32 mouse cellular contexts compared by ENCODE assay signal in genomic region chr5:28710517-28710916, GRCm38 (mm10).
"Had no signal": no experiment of that assay in that cellular context is flagged by ENCODE, and none has a peak within 500 bp of the region (broad histone marks: within the 10 kb centered on the region; RNA-seq: fewer than 3 reads in every experiment).

No protein-coding gene starts in this region.

- H3K27me3 ChIP-seq: heart, embryonic 12.5 days; heart, embryonic 13.5 days; heart, embryonic 15.5 days; hindbrain, embryonic 12.5 days; hindbrain, embryonic 13.5 days; hindbrain, embryonic 15.5 days; kidney, embryonic 15.5 days had no signal

- H3K4me3 ChIP-seq: heart, embryonic 12.5 days; heart, embryonic 13.5 days; heart, embryonic 15.5 days; hindbrain, embryonic 10.5 days; hindbrain, embryonic 12.5 days; hindbrain, embryonic 13.5 days; hindbrain, embryonic 15.5 days; kidney, embryonic 15.5 days; layer of hippocampus, adult 2 months; left cerebral cortex, adult 2 months had no signal

- H3K9ac ChIP-seq: heart, embryonic 12.5 days; heart, embryonic 13.5 days; heart, embryonic 15.5 days; hindbrain, embryonic 12.5 days; hindbrain, embryonic 13.5 days; hindbrain, embryonic 14.5 days; hindbrain, embryonic 15.5 days; kidney, embryonic 15.5 days had no signal

- H3K36me3 ChIP-seq: heart, embryonic 12.5 days; heart, embryonic 13.5 days; heart, embryonic 15.5 days; hindbrain, embryonic 10.5 days; hindbrain, embryonic 12.5 days; hindbrain, embryonic 13.5 days; hindbrain, embryonic 15.5 days; kidney, embryonic 15.5 days had no signal

- H3K4me1 ChIP-seq: heart, embryonic 12.5 days; heart, embryonic 13.5 days; heart, embryonic 15.5 days; hindbrain, embryonic 10.5 days; hindbrain, embryonic 12.5 days; hindbrain, embryonic 13.5 days; hindbrain, embryonic 15.5 days; kidney, embryonic 15.5 days had no signal

- H3K9me3 ChIP-seq: heart, embryonic 12.5 days; heart, embryonic 13.5 days; heart, embryonic 15.5 days; hindbrain, embryonic 10.5 days; hindbrain, embryonic 12.5 days; hindbrain, embryonic 13.5 days; hindbrain, embryonic 15.5 days; kidney, embryonic 15.5 days had no signal

- DNase-seq: heart, postnatal 10 days; heart, postnatal 14 days; heart, postnatal 36 days; heart, postnatal 4 days; kidney, adult 11 months; kidney, adult 18-20 months; kidney, adult 2 months; kidney, adult 8-10 months; kidney, adult 9 months; kidney, postnatal 10 days; kidney, postnatal 14 days; kidney, postnatal 25 days; kidney, postnatal 36 days; kidney, postnatal 4 days; layer of hippocampus, adult 9-11 months; layer of hippocampus, postnatal 36 days had no signal

- H3K27ac ChIP-seq: heart, embryonic 13.5 days; heart, embryonic 15.5 days; hindbrain, embryonic 10.5 days; hindbrain, embryonic 12.5 days; hindbrain, embryonic 13.5 days; hindbrain, embryonic 14.5 days; hindbrain, embryonic 15.5 days; hindbrain, postnatal 0 days; kidney, embryonic 15.5 days; kidney, postnatal 0 days; layer of hippocampus, adult 2 months; left cerebral cortex, adult 2 months had no signal

- ATAC-seq: hindbrain, embryonic 16.5 days; hindbrain, postnatal 0 days; inflammation-experienced regulatory T-cells, adult 6 months had no signal

- H3K4me2 ChIP-seq: heart, embryonic 11.5 days; heart, embryonic 12.5 days; heart, embryonic 13.5 days; heart, embryonic 15.5 days; hindbrain, embryonic 12.5 days; hindbrain, embryonic 13.5 days; hindbrain, embryonic 14.5 days; hindbrain, embryonic 15.5 days; kidney, embryonic 15.5 days had no signal
